Mouse (Mus musculus): ENCODE data around the gene Kctd17.

- TF ChIP-seq POLR2A (IDR thresholded peaks at IDR 0.05; ENCODE audit: low read depth, low read length): no peak
- no peak for TF ChIP-seq CTCF (IDR thresholded peaks at IDR 0.05; ENCODE audit: extremely low read depth, insufficient read length, insufficient replicate concordance, low read depth, low read length)
Observed at GRCm38 (mm10) chr15:78395478-78395962, 32.8 kb upstream of the Kctd17 start, which contains the start of gene Tex33.

Measured in small intestine, adult 2 months (tissue).